Mouse (Mus musculus) lung, postnatal 0 days (tissue): ENCODE data around the gene Igfbpl1. TPM values are rescaled to one million over a fixed set of nuclear protein-coding genes. Genes with fewer than 3 reads are reported as not detected.

ENCODE experiments used
- ATAC-seq: fragments of 200-750 bp; cut with Nextera tagmentation; 2 replicates; pipeline ENCODE4 v1.8.0; 2017; ENCODE audit warnings: moderate library complexity
- DNase-seq: peaks from one replicate; pipeline ENCODE4 v3.0.0-alpha.2; 2016; ENCODE audit warnings: low spot score
- H3K27ac ChIP-seq: fragments of 300-500 bp; sonication (generic); 2 replicates; pipeline ENCODE4 v1.5.1; 2014; ENCODE audit warnings: antibody characterized with exemption, mild to moderate bottlenecking, low read length, mixed read lengths
- H3K27me3 ChIP-seq: fragments of 300-500 bp; sonication (generic); replicated peaks from 2 replicates; pipeline ENCODE4 v1.6.1; 2014; ENCODE audit warnings: low read length, mixed read lengths; ENCODE audit not compliant: insufficient read depth
- H3K36me3 ChIP-seq: fragments of 300-500 bp; sonication (generic); 2 replicates; pipeline ENCODE4 v1.6.1; 2014; ENCODE audit warnings: low read length, mixed read lengths; ENCODE audit not compliant: insufficient read depth
- H3K4me1 ChIP-seq: fragments of 300-500 bp; sonication (generic); 2 replicates; pipeline ENCODE4 v1.6.1; 2014; ENCODE audit warnings: antibody characterized with exemption, low read depth, low read length, mixed read lengths; ENCODE audit not compliant: insufficient read depth
- H3K4me2 ChIP-seq: fragments of 300-500 bp; sonication (generic); replicated peaks from 2 replicates; pipeline ENCODE4 v1.6.1; 2014; ENCODE audit warnings: low read depth, mild to moderate bottlenecking, low read length, moderate library complexity, mixed read lengths
- H3K4me3 ChIP-seq: fragments of 300-500 bp; sonication (generic); 2 replicates; pipeline ENCODE4 v1.5.1; 2014; ENCODE audit warnings: low read depth, low read length
- H3K9ac ChIP-seq: fragments of 300-500 bp; sonication (generic); replicated peaks from 2 replicates; pipeline ENCODE4 v1.6.1; 2014; ENCODE audit warnings: low read depth, mild to moderate bottlenecking
- H3K9me3 ChIP-seq: fragments of 300-500 bp; sonication (generic); 2 replicates; pipeline ENCODE4 v1.6.1; 2016; ENCODE audit warnings: low read length, mixed read lengths
- CTCF ChIP-seq: IDR thresholded peaks from 2 replicates; pipeline ENCODE4 v1.5.1; 2016; ENCODE audit warnings: antibody characterized with exemption, mild to moderate bottlenecking
- EP300 ChIP-seq: IDR thresholded peaks from 2 replicates; pipeline ENCODE4 v1.6.1; 2016; ENCODE audit warnings: antibody characterized with exemption, mild to moderate bottlenecking, control low read depth
- WGBS: fragments of 180-500 bp; shearing (Covaris S2); extraction: QIAGEN DNeasy Blood & Tissue Kit; methylation state at CpG from one replicate; pipeline ENCODE4 v1.1.7; 2014; 5-methylcytosine and 5-hydroxymethylcytosine counted together
- polyA plus RNA-seq: library from polyadenylated mRNA; unstranded; fragments of >200 nt; fragmentation: Nextera tagmentation; extraction: Ambion mirVana; gene quantifications from 2 replicates; pipeline ENCODE4 v1.2.1, GENCODE M21; 2015

The Igfbpl1 gene
- polyA plus RNA-seq, 1 experiment from 2014 or later, result not detected

DNA sequence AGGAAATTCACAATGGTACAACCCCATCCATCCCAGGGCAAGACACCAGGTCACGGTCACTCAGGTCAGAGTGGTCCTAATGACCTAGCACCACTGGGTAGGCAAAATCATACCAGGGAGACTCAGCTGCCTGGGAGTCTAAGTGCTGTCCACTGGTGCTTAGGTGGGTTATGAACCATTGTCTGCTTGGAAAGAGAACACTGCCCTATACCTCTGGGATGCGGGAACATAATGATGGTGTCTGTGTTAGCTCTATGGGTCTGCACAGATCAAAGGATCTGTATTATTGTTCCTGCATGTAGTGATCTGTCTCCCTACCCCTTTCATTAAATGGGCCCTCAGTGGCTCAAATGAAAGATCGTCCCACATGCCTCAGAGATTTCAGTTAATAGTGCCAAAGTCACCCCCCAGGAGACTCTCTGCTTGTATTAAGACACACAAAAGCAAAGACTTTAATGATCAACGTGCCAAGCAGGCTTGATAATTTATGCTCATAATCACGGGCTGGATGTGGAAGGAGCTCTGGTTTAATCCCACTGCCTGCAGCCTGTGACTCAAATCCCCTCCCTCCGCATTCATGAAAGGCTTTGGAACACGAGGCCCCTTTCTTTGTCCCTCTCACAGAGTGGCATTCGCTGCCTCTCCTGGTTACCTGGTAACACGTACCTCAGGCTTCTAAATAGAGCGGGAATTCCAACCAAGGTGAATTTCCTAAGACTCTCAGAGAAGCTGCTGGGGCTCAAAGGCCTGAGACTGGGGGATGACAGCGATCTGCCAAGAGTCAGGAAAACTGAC is 3.7 kb downstream of the Igfbpl1 start:
- no peaks in the 10 kb centered on the region for H3K9me3 ChIP-seq
- H3K9ac ChIP-seq, result no peak overlapping the region
- peaks cover 5% of the 10 kb centered on the region; the same call in 1 of the 2 replicates for H3K4me1 ChIP-seq
- DNase-seq (no peak), ATAC-seq (no peak)
- no peak overlapping the region for H3K4me3 ChIP-seq
- no peak overlapping the region for H3K27ac ChIP-seq
- H3K27me3 ChIP-seq, result peaks cover 40% of the 10 kb centered on the region
- TF ChIP-seq CTCF (no peak), EP300 (no peak)
- H3K4me2 ChIP-seq, result no peak overlapping the region
- H3K36me3 ChIP-seq, result no peaks in the 10 kb centered on the region
- whole genome bisulfite sequencing, result 42% methylated on average over 11 of the region's 11 CpGs

DNA sequence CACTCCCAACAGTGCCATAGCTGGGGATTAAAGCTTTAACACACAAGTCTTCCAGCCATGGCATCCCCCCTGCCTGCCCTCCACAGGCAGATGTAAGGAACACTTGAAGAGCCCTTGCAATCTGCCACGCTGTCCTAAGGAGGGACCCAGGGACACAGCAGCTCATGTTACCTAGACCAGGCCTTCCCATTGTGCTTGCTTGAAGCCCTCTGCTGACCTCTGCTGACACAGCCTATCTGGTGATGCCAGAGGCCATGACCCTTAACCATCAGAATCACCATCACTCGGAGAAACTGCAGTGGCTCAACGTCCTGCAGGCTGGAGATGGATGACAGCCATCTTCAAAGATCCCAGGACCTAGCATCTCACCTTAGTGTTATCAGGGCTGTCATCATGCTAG is 4.7 kb downstream of the Igfbpl1 start:
- H3K27me3 ChIP-seq, result peaks cover 30% of the 10 kb centered on the region
- ATAC-seq, result no peak
- H3K9ac ChIP-seq, result no peak overlapping the region
- H3K4me3 ChIP-seq, result no peak overlapping the region
- no peaks in the 10 kb centered on the region for H3K9me3 ChIP-seq
- peaks cover 5% of the 10 kb centered on the region; the same call in 1 of the 2 replicates for H3K4me1 ChIP-seq
- no peak overlapping the region for H3K27ac ChIP-seq
- no peaks in the 10 kb centered on the region for H3K36me3 ChIP-seq
- TF ChIP-seq CTCF, result no peak
- TF ChIP-seq EP300, result no peak
- whole genome bisulfite sequencing, result 45% methylated on average over 3 of the region's 3 CpGs
- H3K4me2 ChIP-seq, result no peak overlapping the region
- DNase-seq, result no peak

DNA sequence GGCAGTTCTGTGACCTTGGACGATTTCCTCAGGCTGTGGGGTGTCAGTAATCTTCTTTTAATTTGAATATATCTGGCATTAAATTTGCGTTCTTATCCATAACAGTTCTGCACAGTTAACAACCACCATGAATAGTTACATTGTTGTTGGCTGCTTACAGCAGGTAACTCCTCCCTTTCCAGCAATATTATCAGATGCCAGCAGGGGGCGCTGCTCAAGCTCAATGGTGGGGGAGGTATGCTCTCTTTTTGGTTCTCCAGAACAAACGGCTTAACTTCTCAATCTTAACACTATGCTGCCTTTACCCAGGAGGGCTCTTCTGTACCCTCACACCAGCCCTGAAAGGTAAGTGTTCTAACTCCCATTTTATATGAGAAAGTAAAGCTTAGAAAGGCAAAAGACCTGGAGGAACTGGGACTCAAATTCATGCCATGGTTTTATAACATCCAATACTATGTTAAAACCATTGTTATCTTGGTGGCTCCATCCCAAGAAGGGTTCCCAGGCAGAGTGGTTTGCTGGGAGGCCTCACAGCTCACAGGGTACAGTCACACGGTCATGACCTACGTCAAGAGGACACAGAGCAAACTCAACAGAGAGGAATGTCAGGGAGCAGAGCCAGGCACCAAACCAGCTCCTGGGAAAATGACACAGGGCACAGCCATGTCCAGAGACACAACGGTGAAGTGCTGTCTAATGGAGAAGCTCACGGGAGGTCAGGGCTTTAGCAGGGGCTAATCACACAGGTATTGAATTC is 6.5 kb downstream of the Igfbpl1 start:
- peaks cover 5% of the 10 kb centered on the region; the same call in 1 of the 2 replicates for H3K4me1 ChIP-seq
- peak; percentile 81 for TF ChIP-seq CTCF
- no peak for TF ChIP-seq EP300
- DNase-seq (peak; percentile 64), ATAC-seq (peak; percentile 66)
- WGBS, result 23% methylated on average over 8 of the region's 8 CpGs
- H3K27ac ChIP-seq, result no peak overlapping the region
- H3K9me3 ChIP-seq, result no peaks in the 10 kb centered on the region
- H3K4me2 ChIP-seq, result peak overlapping the region; percentile 59
- H3K4me3 ChIP-seq, result no peak overlapping the region
- no peaks in the 10 kb centered on the region for H3K36me3 ChIP-seq
- no peak overlapping the region for H3K9ac ChIP-seq
- peaks cover 14% of the 10 kb centered on the region for H3K27me3 ChIP-seq

DNA sequence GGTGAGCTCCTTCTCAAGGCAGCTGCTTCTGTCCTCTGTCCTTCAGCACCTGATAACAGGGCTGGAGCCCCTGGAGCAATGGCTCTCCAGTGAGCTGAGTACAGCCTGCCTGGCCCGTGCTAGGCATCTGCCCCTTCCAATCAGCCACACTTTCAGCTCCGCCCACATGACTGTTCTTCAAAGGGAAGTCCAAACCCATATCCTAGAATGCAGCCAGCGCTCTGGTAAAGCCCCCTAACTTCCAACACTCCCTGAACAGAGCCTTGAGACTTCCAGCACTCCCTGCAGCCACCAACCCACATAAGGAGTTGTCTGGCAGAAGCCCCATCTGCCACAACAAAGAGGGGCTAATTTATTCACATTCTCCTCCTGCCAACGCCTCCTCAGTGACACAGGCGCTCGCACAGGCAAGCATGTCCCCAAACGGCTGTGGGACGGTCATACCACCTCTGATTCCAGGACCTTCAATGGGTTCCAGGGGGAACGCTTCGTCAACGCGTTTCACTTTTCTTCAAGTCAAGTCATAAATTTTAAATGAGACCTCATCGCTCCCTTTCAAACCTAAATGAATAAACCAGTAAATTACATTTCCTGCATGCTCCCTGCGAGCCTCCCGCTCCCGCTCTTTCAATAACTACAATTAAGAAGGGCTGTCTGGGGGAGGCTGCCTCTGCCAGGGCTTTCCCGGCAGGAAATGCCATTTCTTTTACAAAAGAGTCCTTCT is 7.4 kb downstream of the Igfbpl1 start:
- Histone ChIP-seq H3K4me2 (peak overlapping the region; percentile 59), H3K4me1 (peaks cover 5% of the 10 kb centered on the region; the same call in 1 of the 2 replicates), H3K36me3 (no peaks in the 10 kb centered on the region), H3K27me3 (peaks cover 6% of the 10 kb centered on the region; the same call in 1 of the 2 replicates), H3K27ac (no peak overlapping the region), H3K4me3 (peak overlapping the region; percentile 19), H3K9ac (no peak overlapping the region), H3K9me3 (no peaks in the 10 kb centered on the region)
- DNase-seq (peak; percentile 65), ATAC-seq (peak; percentile 75)
- no peak for TF ChIP-seq CTCF
- no peak for TF ChIP-seq EP300
- WGBS, result 4% methylated on average over 17 of the region's 17 CpGs

DNA sequence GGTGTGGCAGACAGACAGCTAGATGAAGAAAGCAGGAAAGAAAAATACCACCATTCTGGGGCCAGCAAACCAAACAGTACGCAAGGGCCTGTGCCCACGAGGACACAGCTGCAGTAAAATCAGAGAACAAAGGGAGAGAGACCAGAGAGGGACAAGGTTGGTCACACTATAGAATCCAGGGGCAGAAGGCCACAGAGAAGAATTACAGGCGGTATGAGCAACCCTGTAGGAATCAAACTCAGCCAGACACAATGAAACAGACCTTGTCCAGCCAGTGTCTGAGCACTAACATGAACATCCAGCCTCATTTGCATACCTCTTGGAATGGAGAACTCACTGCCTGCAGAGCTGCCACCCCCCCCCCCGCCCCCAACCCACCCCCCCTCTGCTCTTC is 7.9 kb downstream of the Igfbpl1 start:
- 0 out of 2 replicates have a peak, but pooled peaks cover under 1% of the 10 kb centered on the region for H3K27me3 ChIP-seq
- no peak overlapping the region for H3K4me3 ChIP-seq
- H3K9ac ChIP-seq, result no peak overlapping the region
- H3K36me3 ChIP-seq, result no peaks in the 10 kb centered on the region
- no peak for DNase-seq
- peaks cover 5% of the 10 kb centered on the region; the same call in 1 of the 2 replicates for H3K4me1 ChIP-seq
- peak overlapping the region; percentile 59 for H3K4me2 ChIP-seq
- 41% methylated on average over 3 of the region's 4 CpGs for WGBS
- TF ChIP-seq EP300 (no peak), CTCF (no peak)
- peak; percentile 16; the same call in 1 of the 2 replicates for ATAC-seq
- no peaks in the 10 kb centered on the region for H3K9me3 ChIP-seq
- no peak overlapping the region for H3K27ac ChIP-seq

DNA sequence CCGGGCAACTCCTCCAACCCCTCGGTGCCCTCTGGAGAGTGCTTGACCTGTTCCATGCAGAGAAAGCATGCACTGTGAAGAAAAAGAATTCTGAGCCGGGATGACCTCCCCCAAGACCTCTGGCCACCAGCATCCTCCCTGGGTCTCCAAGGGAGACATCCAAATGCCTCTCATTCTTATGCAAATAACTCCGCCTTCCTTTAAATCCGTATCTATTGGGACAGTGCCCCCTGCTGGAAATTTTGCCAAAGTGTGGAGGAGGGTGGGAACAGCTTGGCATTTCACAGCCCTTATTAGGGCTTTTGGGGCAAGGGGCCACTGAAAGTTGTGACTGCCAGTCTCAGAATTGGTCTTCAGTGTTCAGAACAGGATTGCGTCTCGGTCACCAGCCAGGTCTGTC is 11.2 kb downstream of the Igfbpl1 start:
- H3K27me3 ChIP-seq, result no peaks in the 10 kb centered on the region
- H3K4me3 ChIP-seq, result no peak overlapping the region
- peaks cover 5% of the 10 kb centered on the region; the same call in 1 of the 2 replicates for H3K4me1 ChIP-seq
- H3K36me3 ChIP-seq, result no peaks in the 10 kb centered on the region
- no peak overlapping the region for H3K4me2 ChIP-seq
- WGBS, result 48% methylated on average over 7 of the region's 7 CpGs
- H3K27ac ChIP-seq, result no peak overlapping the region
- TF ChIP-seq CTCF (peak; percentile 57), EP300 (no peak)
- DNase-seq, result peak; percentile 26
- no peak for ATAC-seq
- H3K9ac ChIP-seq, result no peak overlapping the region
- H3K9me3 ChIP-seq, result no peaks in the 10 kb centered on the region
